Mouse (Mus musculus) liver, adult 2 months (tissue): ENCODE measurements around the gene Atp1b1.

Experiments used
- CTCF ChIP-seq: fragments of 200-500 bp; IDR thresholded peaks from 2 replicates; pipeline ENCODE4 v1.5.1; 2011; ENCODE audit warnings: low read depth, low read length, control low read depth
- POLR2A ChIP-seq: fragments of 200-500 bp; IDR thresholded peaks from 2 replicates; pipeline ENCODE4 v1.6.1; 2011; ENCODE audit warnings: low read length, control low read depth; ENCODE audit not compliant: insufficient read depth; ENCODE audit errors: extremely low read depth

- TF ChIP-seq POLR2A, result no peak
- no peak for TF ChIP-seq CTCF
Measured at GRCm38 (mm10) chr1:164473398-164473797, 15.2 kb upstream of the Atp1b1 start.
